Mouse (Mus musculus): ENCODE measurements at regions not wholly inside any gene's neighbourhood (a gene's known extent, or its start where the extent isn't known, plus 50 kb on each side); places are given as distances from the start of the nearest gene placed in this dataset.

DNA sequence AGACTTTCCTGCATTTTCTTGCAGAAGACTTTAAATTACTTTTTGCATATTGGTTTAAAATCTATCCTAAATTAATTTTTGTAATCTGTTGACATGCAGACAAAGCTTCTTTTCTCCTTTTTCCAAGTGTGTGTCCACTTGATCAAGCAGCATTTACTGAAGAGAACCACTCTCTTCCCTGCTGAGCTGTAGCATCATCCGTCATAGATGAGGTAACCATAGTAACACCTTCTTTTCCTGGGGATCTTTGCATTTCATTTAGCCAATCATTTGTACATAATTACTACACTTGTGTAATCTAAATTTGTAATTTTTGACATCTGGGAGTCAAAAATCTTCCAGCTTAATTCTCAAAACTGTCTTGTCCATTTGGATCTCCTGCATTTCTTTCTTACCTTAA is 53.2 kb upstream of the Dnajc1 start:
- H3K4me1 ChIP-seq (ENCODE audit: control insufficient read depth, insufficient read depth, low read length) = 0 out of 2 replicates have a peak, but pooled peaks cover 3% of the 10 kb centered on the region
- 75% methylated on average over 1 of the region's 1 CpGs for WGBS
- H3K27me3 ChIP-seq (replicated peaks; ENCODE audit: control insufficient read depth, insufficient read depth, low read length) = no peaks in the 10 kb centered on the region
- no peak for DNase-seq
- no peak for TF ChIP-seq CTCF (conservative IDR thresholded peaks at IDR 0.05; ENCODE audit: insufficient read depth, insufficient read length, low read depth, low read length)
- no peak for TF ChIP-seq POLR2A (IDR thresholded peaks at IDR 0.05; ENCODE audit: low read depth, low read length)
- no peaks in the 10 kb centered on the region for H3K36me3 ChIP-seq (ENCODE audit: control insufficient read depth, insufficient read depth, low read length)
- no peak overlapping the region for H3K4me3 ChIP-seq (ENCODE audit: insufficient read depth, low read depth, low read length)
- H3K27ac ChIP-seq (ENCODE audit: insufficient read depth, low read depth, low read length) = no peak overlapping the region
